13 mouse cellular contexts compared by ENCODE assay signal in genomic region chr5:118090101-118090500, GRCm38 (mm10).
DNase-seq lines count a peak whose midpoint lies in the region; ATAC-seq and TF ChIP-seq lines count a peak whose summit lies in the region.
"Had no signal": no experiment of that assay in that cellular context is flagged by ENCODE, and none has a peak within 500 bp of the region (broad histone marks: within the 10 kb centered on the region; RNA-seq: fewer than 3 reads in every experiment).

No protein-coding gene starts in this region.

- WGBS in heart, embryonic 10.5 days = 93% methylated on average over 6 of the region's 6 CpGs
- WGBS in heart, adult 2 months = 85% methylated on average over 6 of the region's 6 CpGs
- 69% methylated on average over 6 of the region's 6 CpGs for WGBS in thymus, adult 2 months
- 98% methylated on average over 6 of the region's 6 CpGs for WGBS in kidney, embryonic 14.5 days

- H3K36me3 ChIP-seq in heart, embryonic 10.5 days = peaks cover 53% of the 10 kb centered on the region
- H3K36me3 ChIP-seq in heart, adult 2 months (ENCODE audit: control insufficient read depth, insufficient read depth, low read length) = no peaks in the 10 kb centered on the region
- H3K36me3 ChIP-seq in thymus, adult 2 months (ENCODE audit: control insufficient read depth, insufficient read depth, low read length) = no peaks in the 10 kb centered on the region
- H3K36me3 ChIP-seq in kidney, embryonic 14.5 days (ENCODE audit: control insufficient read depth, insufficient read depth, low read length) = peaks cover 43% of the 10 kb centered on the region

- H3K27ac ChIP-seq in heart, embryonic 10.5 days = peak overlapping the region; percentile 59; the same call in 1 of the 2 replicates
- H3K27ac ChIP-seq in heart, adult 2 months = no peak overlapping the region
- H3K27ac ChIP-seq in thymus, adult 2 months (ENCODE audit: control insufficient read depth, insufficient read depth, low read length) = peak overlapping the region; percentile 18; the same call in 1 of the 2 replicates
- no peak overlapping the region for H3K27ac ChIP-seq in kidney, embryonic 14.5 days (ENCODE audit: low read depth, low read length)
- H3K27ac ChIP-seq: embryonic facial prominence, embryonic 13.5 days had no signal

- no peaks in the 10 kb centered on the region for H3K79me2 ChIP-seq in heart, adult 2 months (replicated peaks; ENCODE audit: control insufficient read depth, insufficient read depth, low read length)

- no peak for TF ChIP-seq CTCF in heart, adult 2 months (IDR thresholded peaks at IDR 0.05)
- no peak for TF ChIP-seq CTCF in thymus, adult 2 months (IDR thresholded peaks at IDR 0.05; ENCODE audit: borderline replicate concordance, control insufficient read depth, extremely low read depth, insufficient read depth, low read length, poor library complexity)

- no peak for TF ChIP-seq EP300 in heart, adult 2 months (IDR thresholded peaks at IDR 0.05; ENCODE audit: insufficient read depth, low read depth, low read length)

- H3K4me1 ChIP-seq in heart, embryonic 10.5 days = peaks cover 48% of the 10 kb centered on the region
- peaks cover 4% of the 10 kb centered on the region for H3K4me1 ChIP-seq in heart, adult 2 months (ENCODE audit: control insufficient read depth, insufficient read depth, low read length)
- peaks cover 46% of the 10 kb centered on the region for H3K4me1 ChIP-seq in thymus, adult 2 months (replicated peaks; ENCODE audit: control insufficient read depth, insufficient read depth, low read length)
- 0 out of 2 replicates have a peak, but pooled peaks cover 3% of the 10 kb centered on the region for H3K4me1 ChIP-seq in kidney, embryonic 14.5 days (ENCODE audit: control insufficient read depth, insufficient read depth, low read length)

- H3K9me3 ChIP-seq in heart, embryonic 10.5 days = no peaks in the 10 kb centered on the region
- H3K9me3 ChIP-seq in kidney, embryonic 14.5 days (ENCODE audit: control insufficient read depth, low read length) = 0 out of 2 replicates have a peak, but pooled peaks cover 3% of the 10 kb centered on the region
- H3K9me3 ChIP-seq: embryonic facial prominence, embryonic 13.5 days; megakaryocyte, embryonic 14.5 days had no signal

- no peak for DNase-seq in heart, embryonic 10.5 days (ENCODE audit: low spot score)
- DNase-seq in heart, adult 2 months = no peak
- DNase-seq in thymus, adult 2 months = peak; percentile 44
- no peak for DNase-seq in thymus, postnatal 10 days (ENCODE audit: low spot score in 2 of 2)
- DNase-seq in induced T-regulatory cell, adult 2 months (ENCODE audit: low read depth) = peak; percentile 7
- DNase-seq in urinary bladder, adult 2 months (ENCODE audit: low spot score) = no peak
- DNase-seq: cerebellum, postnatal 36 days; right cerebral cortex, postnatal 25 days had no signal

- TF ChIP-seq POLR2A in heart, adult 2 months (IDR thresholded peaks at IDR 0.05; ENCODE audit: insufficient read depth, low read depth, low read length) = no peak
- no peak for TF ChIP-seq POLR2A in thymus, adult 2 months (IDR thresholded peaks at IDR 0.05; ENCODE audit: control insufficient read depth, extremely low read depth, insufficient read depth, low read length, poor library complexity)

- no peak overlapping the region for H3K4me3 ChIP-seq in heart, embryonic 10.5 days
- no peak overlapping the region for H3K4me3 ChIP-seq in heart, adult 2 months
- no peak overlapping the region for H3K4me3 ChIP-seq in thymus, adult 2 months (ENCODE audit: control insufficient read depth, insufficient read depth, low read length)
- no peak overlapping the region for H3K4me3 ChIP-seq in kidney, embryonic 14.5 days (ENCODE audit: low read length)
- H3K4me3 ChIP-seq: embryonic facial prominence, embryonic 13.5 days; megakaryocyte, embryonic 14.5 days had no signal

- no peaks in the 10 kb centered on the region for H3K27me3 ChIP-seq in heart, embryonic 10.5 days (ENCODE audit: insufficient read depth, poor library complexity, severe bottlenecking)
- no peaks in the 10 kb centered on the region for H3K27me3 ChIP-seq in heart, adult 2 months (ENCODE audit: control insufficient read depth, insufficient read depth, low read length)
- H3K27me3 ChIP-seq in thymus, adult 2 months (ENCODE audit: control insufficient read depth, insufficient read depth, low read length) = no peaks in the 10 kb centered on the region
- H3K27me3 ChIP-seq in kidney, embryonic 14.5 days (ENCODE audit: control insufficient read depth, insufficient read depth, low read length) = no peaks in the 10 kb centered on the region
- H3K27me3 ChIP-seq: embryonic facial prominence, embryonic 13.5 days; megakaryocyte, embryonic 14.5 days had no signal

- H3K4me2 ChIP-seq in kidney, embryonic 14.5 days (replicated peaks; ENCODE audit: low read depth, low read length) = no peak overlapping the region
- H3K4me2 ChIP-seq: embryonic facial prominence, embryonic 13.5 days; lung, embryonic 14.5 days had no signal

- ATAC-seq in megakaryocyte progenitor cell, adult 5-6 weeks (replicated peaks; ENCODE audit: poor library complexity) = no peak
- no peak for ATAC-seq in kidney, embryonic 14.5 days (ENCODE audit: low FRiP score, low TSS enrichment)

- H3K9ac ChIP-seq in heart, adult 2 months (ENCODE audit: low read depth, low read length) = no peak overlapping the region
- no peak overlapping the region for H3K9ac ChIP-seq in kidney, embryonic 14.5 days (ENCODE audit: low read depth, low read length)
- H3K9ac ChIP-seq: embryonic facial prominence, embryonic 13.5 days; lung, embryonic 14.5 days had no signal

- intact Hi-C loops in heart, adult 2 months (cut with DNase I) = no loop called here

Comparison
In these comparisons a context has a peak if more than half of its experiments do, and no peak if none do; other contexts are left out.
1. DNase-seq: peak in thymus, adult 2 months (single experiment) and induced T-regulatory cell, adult 2 months (single experiment); none in heart, embryonic 10.5 days (single experiment), heart, adult 2 months (0 of 2), thymus, postnatal 10 days (0 of 2) and urinary bladder, adult 2 months (single experiment).
2. H3K27ac ChIP-seq: peak in heart, embryonic 10.5 days (single experiment) and thymus, adult 2 months (single experiment); none in heart, adult 2 months (single experiment) and kidney, embryonic 14.5 days (single experiment).